Mouse (Mus musculus) thymus, adult 2 months (tissue): Measurements from ENCODE around the gene Zdbf2. TPM values are rescaled to one million over a fixed set of nuclear protein-coding genes. Genes with fewer than 3 reads are reported as not detected.

Source experiments
- DNase-seq: peaks from one replicate; pipeline ENCODE4 v3.0.0; 2021
- H3K27ac ChIP-seq: fragments of 200-500 bp; 2 replicates; pipeline ENCODE4 v1.5.1; 2012; ENCODE audit warnings: low read length, control low read depth; ENCODE audit not compliant: control insufficient read depth, insufficient read depth
- H3K27me3 ChIP-seq: fragments of 200-500 bp; 2 replicates; pipeline ENCODE4 v1.6.1; 2012; ENCODE audit warnings: mild to moderate bottlenecking, low read length, moderate library complexity, mixed read lengths; ENCODE audit not compliant: control insufficient read depth, insufficient read depth
- H3K36me3 ChIP-seq: fragments of 200-500 bp; 2 replicates; pipeline ENCODE4 v1.6.1; 2012; ENCODE audit warnings: mild to moderate bottlenecking, low read length, moderate library complexity; ENCODE audit not compliant: control insufficient read depth, insufficient read depth
- H3K4me1 ChIP-seq: fragments of 200-500 bp; replicated peaks from 2 replicates; pipeline ENCODE4 v1.6.1; 2012; ENCODE audit warnings: low read length; ENCODE audit not compliant: control insufficient read depth, insufficient read depth
- H3K4me3 ChIP-seq: fragments of 200-500 bp; 2 replicates; pipeline ENCODE4 v1.5.1; 2012; ENCODE audit warnings: mild to moderate bottlenecking, low read length, control low read depth, moderate library complexity; ENCODE audit not compliant: control insufficient read depth, insufficient read depth
- CTCF ChIP-seq: fragments of 200-500 bp; IDR thresholded peaks from 2 replicates; pipeline ENCODE4 v1.5.1; 2012; ENCODE audit warnings: mild to moderate bottlenecking, control low read depth, low read length, moderate library complexity, borderline replicate concordance; ENCODE audit not compliant: control insufficient read depth, poor library complexity, insufficient read depth; ENCODE audit errors: extremely low read depth
- POLR2A ChIP-seq: fragments of 200-500 bp; IDR thresholded peaks from 2 replicates; pipeline ENCODE4 v1.6.1; 2012; ENCODE audit warnings: mild to moderate bottlenecking, low read length, control low read depth, moderate library complexity; ENCODE audit not compliant: control insufficient read depth, poor library complexity, insufficient read depth; ENCODE audit errors: extremely low read depth
- whole genome bisulfite sequencing: fragments of 180-500 bp; shearing (Covaris S2); methylation state at CpG from one replicate; pipeline ENCODE4 v1.1.7; 2018; 5-methylcytosine and 5-hydroxymethylcytosine counted together
- polyA plus RNA-seq: library from polyadenylated mRNA; depleted of rRNA; stranded (reverse); fragments of >200 nt; gene quantifications from 2 replicates; pipeline ENCODE4 v1.2.3, GENCODE M21; 2012; rRNA removed

The Zdbf2 gene
- 0.03 and 0.04 TPM in 2 replicates for polyA plus RNA-seq

DNA sequence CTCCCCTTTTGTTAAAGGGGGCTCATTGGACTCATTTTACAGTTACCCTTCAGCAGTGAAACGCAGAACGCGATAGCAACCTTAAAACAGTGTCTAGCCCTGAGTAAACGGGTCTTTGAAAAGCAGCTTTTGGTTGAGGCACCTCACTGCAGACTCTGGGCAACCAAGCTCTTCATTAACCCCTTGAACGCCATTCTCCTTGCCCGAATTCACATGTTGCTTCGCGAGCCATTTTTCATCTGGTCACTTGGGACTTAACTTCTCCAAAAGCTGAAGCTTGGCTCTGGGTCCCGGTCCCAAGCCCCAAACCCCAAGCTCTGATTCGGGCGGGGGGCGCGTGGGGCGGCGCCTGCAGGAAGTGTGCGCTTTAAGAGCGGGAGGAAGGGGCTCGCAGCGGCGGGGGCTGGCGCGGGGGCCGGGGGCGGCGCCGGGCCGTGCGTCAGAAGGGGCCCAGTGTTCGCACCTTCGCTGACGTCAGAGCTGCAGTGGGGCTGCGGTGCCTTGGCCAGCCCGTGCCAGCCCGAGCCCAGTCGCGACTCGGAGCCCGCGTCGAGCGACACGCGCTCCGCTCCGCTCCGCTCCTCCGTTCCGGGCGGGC, at the start of gene Zdbf2:
TSS of gene Zdbf2 (plus strand) at position 525 of the 598 bp plus-strand sequence.
- H3K4me3 ChIP-seq = no peak within 1 kb of the TSS
- peaks cover 3% of the 10 kb centered on the region for H3K4me1 ChIP-seq
- H3K36me3 ChIP-seq = no peaks in the 10 kb centered on the region
- WGBS = 7% methylated on average over 49 of the region's 49 CpGs
- H3K27ac ChIP-seq = no peak within 1 kb of the TSS
- DNase-seq = no peak
- H3K27me3 ChIP-seq = peaks cover 4% of the 10 kb centered on the region; the same call in 1 of the 2 replicates
- TF ChIP-seq POLR2A (no peak), CTCF (no peak)

DNA sequence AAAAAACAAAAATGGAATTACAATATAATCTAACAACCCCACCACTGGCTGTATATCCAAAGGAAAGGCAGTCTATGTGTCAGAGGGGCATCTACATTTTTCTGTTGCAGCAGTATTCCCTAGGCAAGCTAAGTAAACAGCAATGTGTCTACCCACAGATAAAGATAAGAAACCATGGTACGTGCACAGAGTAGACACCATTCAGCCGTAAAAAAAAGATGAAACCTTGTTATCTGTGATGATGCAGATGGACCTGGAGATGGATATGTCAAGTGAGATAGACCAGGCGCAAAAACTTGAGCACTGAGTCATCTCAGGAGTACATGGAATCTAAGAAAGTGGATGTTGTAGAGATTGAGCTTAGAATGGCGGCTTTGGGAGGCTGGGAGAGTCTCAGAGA, 48.1 kb upstream of the Zdbf2 start:
- 82% methylated on average over 4 of the region's 4 CpGs for WGBS
- H3K27ac ChIP-seq = no peak overlapping the region
- no peaks in the 10 kb centered on the region for H3K4me1 ChIP-seq
- no peak for DNase-seq
- no peak for TF ChIP-seq CTCF
- no peak for TF ChIP-seq POLR2A
- no peak overlapping the region for H3K4me3 ChIP-seq
- H3K36me3 ChIP-seq = no peaks in the 10 kb centered on the region
- no peaks in the 10 kb centered on the region for H3K27me3 ChIP-seq

DNA sequence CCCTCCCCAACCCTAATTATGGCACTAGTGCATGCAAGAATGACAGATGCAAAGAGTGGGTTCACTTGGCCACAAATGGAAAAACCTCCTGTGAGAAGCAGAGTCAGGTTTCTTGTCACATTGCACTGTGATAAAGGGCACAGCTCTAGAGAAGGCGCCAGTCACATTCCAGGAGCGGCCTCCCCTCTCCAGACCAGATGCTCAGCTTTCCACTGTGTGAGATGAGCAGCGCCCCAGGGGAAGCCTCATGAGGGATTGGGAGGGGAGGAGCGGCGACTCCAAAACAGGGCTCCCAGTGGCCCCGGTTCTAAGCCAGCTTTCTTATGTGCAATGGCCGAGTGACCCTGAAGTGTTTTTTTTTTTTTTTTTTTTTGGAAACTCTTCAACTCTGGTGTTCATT, 47.2 kb upstream of the Zdbf2 start:
- WGBS = 52% methylated on average over 7 of the region's 7 CpGs
- H3K27me3 ChIP-seq = no peaks in the 10 kb centered on the region

DNA sequence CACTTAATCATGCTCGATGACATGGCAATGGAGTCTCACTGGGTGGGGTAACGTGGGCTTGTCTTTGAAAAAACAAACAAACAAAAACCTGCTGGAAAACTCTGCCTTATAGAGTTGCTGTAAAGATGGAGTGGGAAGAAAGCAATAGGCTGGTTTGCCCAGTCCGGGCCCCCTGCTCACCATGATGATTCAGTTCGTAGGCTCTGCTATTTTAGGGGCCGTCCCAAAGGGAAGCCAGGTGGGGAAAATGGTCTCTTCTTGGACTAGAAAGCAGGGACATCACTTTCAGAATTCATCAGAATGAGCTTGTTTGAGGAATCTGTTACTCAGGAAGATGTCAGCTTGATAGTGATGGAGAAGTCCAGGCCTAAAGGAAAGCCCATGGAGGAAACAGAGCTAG, 45.8 kb upstream of the Zdbf2 start:
- DNase-seq = no peak
- H3K36me3 ChIP-seq = no peaks in the 10 kb centered on the region
- 89% methylated on average over 5 of the region's 5 CpGs for WGBS
- no peaks in the 10 kb centered on the region for H3K27me3 ChIP-seq
- no peak overlapping the region for H3K27ac ChIP-seq
- no peaks in the 10 kb centered on the region for H3K4me1 ChIP-seq
- no peak overlapping the region for H3K4me3 ChIP-seq
- TF ChIP-seq CTCF (no peak), POLR2A (no peak)

More for the DNA sequence above, 47.2 kb upstream of the Zdbf2 start:
- Histone ChIP-seq H3K36me3 (no peaks in the 10 kb centered on the region), H3K4me1 (no peaks in the 10 kb centered on the region), H3K27ac (no peak overlapping the region), H3K4me3 (no peak overlapping the region)
- TF ChIP-seq POLR2A (no peak), CTCF (no peak)
- DNase-seq = no peak

DNA sequence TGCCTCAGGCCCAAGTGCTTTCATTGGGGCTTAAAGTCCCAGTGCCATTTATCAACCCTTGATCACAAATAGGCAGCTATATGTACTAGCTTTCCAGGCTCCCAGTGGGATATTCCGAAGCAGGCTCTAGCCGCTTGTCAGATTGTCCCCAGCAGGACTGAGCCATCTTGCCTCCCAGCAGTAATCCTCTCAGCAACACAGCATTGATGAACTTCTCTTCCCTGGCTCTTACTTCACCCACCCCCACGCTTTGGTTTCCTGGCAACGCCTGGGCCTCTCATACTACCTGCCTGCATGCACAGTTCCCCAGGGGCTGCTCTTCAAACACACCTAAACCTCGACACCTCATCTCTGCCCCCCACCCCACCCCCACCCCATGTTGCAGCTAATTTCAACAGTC, 35.7 kb upstream of the Zdbf2 start:
- Histone ChIP-seq H3K36me3 (no peaks in the 10 kb centered on the region), H3K4me3 (no peak overlapping the region), H3K4me1 (no peaks in the 10 kb centered on the region), H3K27me3 (no peaks in the 10 kb centered on the region), H3K27ac (no peak overlapping the region)
- WGBS = 49% methylated on average over 5 of the region's 5 CpGs
- no peak for TF ChIP-seq POLR2A
- no peak for TF ChIP-seq CTCF
- no peak for DNase-seq

DNA sequence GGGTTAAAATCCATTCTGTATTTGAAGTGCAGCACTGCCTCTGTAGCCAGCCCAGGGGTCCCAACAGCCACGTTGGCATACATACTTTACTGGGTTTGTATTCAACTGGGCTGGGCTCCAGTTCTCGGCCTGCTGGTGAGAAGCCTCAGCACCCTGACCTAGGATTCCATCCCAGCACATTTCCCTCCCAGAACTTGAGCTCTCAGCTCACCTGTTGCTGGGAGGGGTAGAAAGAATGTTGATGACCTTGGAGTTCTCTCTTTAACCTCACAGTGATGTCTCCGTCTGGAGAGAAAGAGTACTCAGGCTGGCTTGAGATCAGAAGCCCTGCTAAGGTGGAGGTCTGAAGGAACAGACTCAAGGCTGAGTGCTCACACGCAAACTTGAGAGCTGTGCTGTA, 33.8 kb upstream of the Zdbf2 start:
- Histone ChIP-seq H3K36me3 (no peaks in the 10 kb centered on the region), H3K4me1 (no peaks in the 10 kb centered on the region), H3K27ac (no peak overlapping the region), H3K4me3 (no peak overlapping the region), H3K27me3 (no peaks in the 10 kb centered on the region)
- no peak for DNase-seq
- no peak for TF ChIP-seq CTCF
- no peak for TF ChIP-seq POLR2A
- 73% methylated on average over 4 of the region's 4 CpGs for WGBS

DNA sequence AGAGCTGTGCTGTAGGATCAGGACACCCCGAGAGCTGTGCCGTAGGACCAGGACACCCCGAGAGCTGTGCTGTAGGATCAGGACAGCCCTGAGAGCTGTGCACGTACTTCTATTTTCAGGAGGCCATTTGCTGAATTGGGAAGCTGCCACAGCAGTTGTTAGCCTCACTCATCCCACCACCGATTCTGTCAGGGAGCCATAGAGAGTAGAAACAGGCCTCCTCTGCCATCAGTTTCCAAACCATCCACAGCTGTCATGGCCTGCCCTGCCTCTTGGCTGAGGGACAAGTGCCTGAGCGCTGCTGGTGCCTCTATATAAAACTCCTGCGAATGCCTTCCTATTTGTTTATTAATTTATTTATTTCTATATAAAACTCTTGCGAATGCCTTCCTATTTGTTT, 33.3 kb upstream of the Zdbf2 start:
- Histone ChIP-seq H3K36me3 (no peaks in the 10 kb centered on the region), H3K27me3 (no peaks in the 10 kb centered on the region), H3K4me3 (no peak overlapping the region), H3K27ac (no peak overlapping the region), H3K4me1 (no peaks in the 10 kb centered on the region)
- 95% methylated on average over 8 of the region's 8 CpGs for WGBS
- no peak for DNase-seq
- TF ChIP-seq POLR2A = no peak
- TF ChIP-seq CTCF = no peak
